Mouse (Mus musculus) urinary bladder, postnatal 0 days (tissue): ENCODE data around the gene Dhh. TPM values are rescaled to one million over a fixed set of nuclear protein-coding genes. Genes with fewer than 3 reads are reported as not detected.

ENCODE experiments used
- polyA plus RNA-seq: library from polyadenylated mRNA; unstranded; fragments of >200 nt; fragmentation: Nextera tagmentation; extraction: Ambion mirVana; gene quantifications from 2 replicates; pipeline ENCODE4 v1.2.1, GENCODE M21; 2015

The Dhh gene
- 0.48 and 0.96 TPM in 2 replicates for polyA plus RNA-seq

GRCm38 (mm10) chr15:98897928-98898800 is at the start of gene Dhh:
Gene Dhh, minus strand, starts transcription at chr15:98898540.

GRCm38 (mm10) chr15:98934217-98934839 is 36.0 kb upstream of the Dhh start, which contains the start of gene Tuba1b:
Gene Tuba1b, minus strand, starts transcription at chr15:98934565.

GRCm38 (mm10) chr15:98917538-98918498 is 19.5 kb upstream of the Dhh start, which contains the start of gene Lmbr1l:
Gene Lmbr1l, minus strand, starts transcription at chr15:98918231.

GRCm38 (mm10) chr15:98893940-98894745 is 4.2 kb downstream of the Dhh start, which contains the start of gene Rhebl1:
Gene Rhebl1, minus strand, starts transcription at chr15:98894540.

GRCm38 (mm10) chr15:98871070-98871915 is 27.0 kb downstream of the Dhh start, which contains the start of gene Kmt2d:
Gene Kmt2d, minus strand, starts transcription at chr15:98871204.

Other genes with a start within 250 kb of the Dhh start
- 11.6 and 12.9 TPM in 2 replicates for gene Ddx23, start 235.6 kb downstream of the Dhh start, polyA plus RNA-seq
- gene Rnd1, start 221.1 kb downstream of the Dhh start, polyA plus RNA-seq: 0.63 and 1.3 TPM in 2 replicates
- 4.9 and 5.3 TPM in 2 replicates for gene Ccdc65, start 190.3 kb downstream of the Dhh start, polyA plus RNA-seq
- gene Fkbp11, start 170.3 kb downstream of the Dhh start, polyA plus RNA-seq: 39.2 and 42.9 TPM in 2 replicates
- gene Arf3, start 135.3 kb downstream of the Dhh start, polyA plus RNA-seq: 24.2 and 25.3 TPM in 2 replicates
- 0.58 and 1.1 TPM in 2 replicates for gene Wnt10b, start 120.4 kb downstream of the Dhh start, polyA plus RNA-seq
- 0.12 TPM in 1 of 2 replicates, not detected in the other for gene Wnt1, start 108.7 kb downstream of the Dhh start, polyA plus RNA-seq
- not detected in 2 replicates for gene Ddn, start 89.0 kb downstream of the Dhh start, polyA plus RNA-seq
- 54.6 and 55.4 TPM in 2 replicates for gene Prkag1, start 67.0 kb downstream of the Dhh start, polyA plus RNA-seq
- gene Kmt2d, start 27.3 kb downstream of the Dhh start, polyA plus RNA-seq: 5.1 TPM in 2 replicates
- 3.6 TPM in 2 replicates for gene Rhebl1, start 4.0 kb downstream of the Dhh start, polyA plus RNA-seq
- gene Lmbr1l, start 19.7 kb upstream of the Dhh start, polyA plus RNA-seq: 8.2 and 10.4 TPM in 2 replicates
- gene Tuba1b, start 36.0 kb upstream of the Dhh start, polyA plus RNA-seq: 735 and 945 TPM in 2 replicates
- not detected in 2 replicates for gene Gm49450, start 55.0 kb upstream of the Dhh start, polyA plus RNA-seq
- 867 and 1,181 TPM in 2 replicates for gene Tuba1a, start 55.2 kb upstream of the Dhh start, polyA plus RNA-seq
- 157 and 169 TPM in 2 replicates for gene Tuba1c, start 131.4 kb upstream of the Dhh start, polyA plus RNA-seq
- gene Prph, start 156.6 kb upstream of the Dhh start, polyA plus RNA-seq: 2.2 TPM in 2 replicates
- 4.6 and 6.8 TPM in 2 replicates for gene Troap, start 176.0 kb upstream of the Dhh start, polyA plus RNA-seq
- not detected in 2 replicates for gene C1ql4, start 189.3 kb upstream of the Dhh start, polyA plus RNA-seq
- 0.11 TPM in 1 of 2 replicates, not detected in the other for gene Dnajc22, start 194.6 kb upstream of the Dhh start, polyA plus RNA-seq
- 12.4 and 13.7 TPM in 2 replicates for gene Spats2, start 227.4 kb upstream of the Dhh start, polyA plus RNA-seq